Mouse (Mus musculus) kidney, embryonic 15.5 days (tissue): ENCODE measurements around the gene Josd1. TPM values are rescaled to one million over a fixed set of nuclear protein-coding genes. Genes with fewer than 3 reads are reported as not detected.
A peak's percentile ranks its signal among the peaks of the same experiment; 100 is the strongest.

Experiments used
- ATAC-seq: fragments of 200-750 bp; cut with Nextera tagmentation; replicated peaks from 2 replicates; pipeline ENCODE4 v1.8.0; 2017; ENCODE audit warnings: moderate TSS enrichment; ENCODE audit not compliant: low FRiP score
- H3K27ac ChIP-seq: fragments of 300-500 bp; sonication (generic); 2 replicates; pipeline ENCODE4 v1.5.1; 2015; ENCODE audit warnings: mild to moderate bottlenecking, inconsistent platforms
- H3K27me3 ChIP-seq: fragments of 300-500 bp; sonication (generic); 2 replicates; pipeline ENCODE4 v1.6.1; 2015; ENCODE audit warnings: inconsistent platforms
- H3K36me3 ChIP-seq: fragments of 300-500 bp; sonication (generic); 2 replicates; pipeline ENCODE4 v1.6.1; 2015; ENCODE audit warnings: inconsistent platforms
- H3K4me1 ChIP-seq: fragments of 300-500 bp; sonication (generic); 2 replicates; pipeline ENCODE4 v1.6.1; 2015; ENCODE audit warnings: inconsistent platforms
- H3K4me2 ChIP-seq: fragments of 300-500 bp; sonication (generic); 2 replicates; pipeline ENCODE4 v1.6.1; 2015; ENCODE audit warnings: moderate library complexity, mild to moderate bottlenecking, inconsistent platforms
- H3K4me3 ChIP-seq: fragments of 300-500 bp; sonication (generic); replicated peaks from 2 replicates; pipeline ENCODE4 v1.5.1; 2015; ENCODE audit warnings: mild to moderate bottlenecking, inconsistent platforms
- H3K9ac ChIP-seq: fragments of 300-500 bp; sonication (generic); 2 replicates; pipeline ENCODE4 v1.6.1; 2015; ENCODE audit warnings: mild to moderate bottlenecking, inconsistent platforms
- H3K9me3 ChIP-seq: fragments of 300-500 bp; sonication (generic); replicated peaks from 2 replicates; pipeline ENCODE4 v1.6.1; 2016; ENCODE audit warnings: inconsistent platforms
- WGBS: fragments of 180-500 bp; shearing (Covaris S2); methylation state at CpG from one replicate; pipeline ENCODE4 v1.1.7; 2015; ENCODE audit warnings: mixed read lengths; 5-methylcytosine and 5-hydroxymethylcytosine counted together
- polyA plus RNA-seq: library from polyadenylated mRNA; unstranded; fragments of >200 nt; fragmentation: Nextera tagmentation; extraction: Ambion mirVana; gene quantifications from 2 replicates; pipeline ENCODE4 v1.2.1, GENCODE M21; 2015

Josd1 gene
- polyA plus RNA-seq, 1 experiment from 2014 or later, result 19.0 TPM

- no peak overlapping the region for H3K4me3 ChIP-seq
- ATAC-seq, result no peak
- H3K27me3 ChIP-seq, result no peaks in the 10 kb centered on the region
- H3K27ac ChIP-seq, result no peak overlapping the region
- WGBS, result 89% methylated on average over 6 of the region's 6 CpGs
- H3K4me1 ChIP-seq, result no peaks in the 10 kb centered on the region
- H3K9ac ChIP-seq, result no peak overlapping the region
- H3K9me3 ChIP-seq, result no peaks in the 10 kb centered on the region
- H3K36me3 ChIP-seq, result peaks cover 96% of the 10 kb centered on the region
- H3K4me2 ChIP-seq, result no peak overlapping the region
These were observed 29.0 kb upstream of the Josd1 start for GRCm38 (mm10) chr15:79716710-79717109.

DNA sequence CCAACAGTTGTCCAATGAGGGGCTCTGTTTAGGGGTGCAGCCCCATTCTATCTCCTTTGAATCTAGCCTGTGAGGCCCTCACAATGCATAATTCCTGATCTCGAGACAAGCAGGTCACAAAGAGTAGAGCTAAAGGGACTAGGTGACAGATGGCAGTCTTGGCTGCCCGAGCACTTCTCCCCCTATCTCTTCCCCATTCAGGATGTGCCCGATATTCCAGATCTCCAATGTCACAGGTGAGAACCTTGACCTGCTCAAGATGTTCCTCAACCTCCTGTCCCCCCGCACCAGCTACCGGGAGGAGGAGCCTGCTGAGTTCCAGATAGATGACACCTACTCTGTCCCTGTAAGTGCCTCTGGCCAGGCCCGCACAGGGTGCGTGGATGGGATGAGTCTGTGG, 27.9 kb upstream of the Josd1 start:
- no peak overlapping the region for H3K4me3 ChIP-seq
- no peak for ATAC-seq
- 92% methylated on average over 7 of the region's 7 CpGs for WGBS
- H3K9ac ChIP-seq, result no peak overlapping the region
- peaks cover 98% of the 10 kb centered on the region for H3K36me3 ChIP-seq
- no peaks in the 10 kb centered on the region for H3K9me3 ChIP-seq
- H3K27ac ChIP-seq, result no peak overlapping the region
- no peaks in the 10 kb centered on the region for H3K27me3 ChIP-seq
- H3K4me1 ChIP-seq, result no peaks in the 10 kb centered on the region
- H3K4me2 ChIP-seq, result no peak overlapping the region

DNA sequence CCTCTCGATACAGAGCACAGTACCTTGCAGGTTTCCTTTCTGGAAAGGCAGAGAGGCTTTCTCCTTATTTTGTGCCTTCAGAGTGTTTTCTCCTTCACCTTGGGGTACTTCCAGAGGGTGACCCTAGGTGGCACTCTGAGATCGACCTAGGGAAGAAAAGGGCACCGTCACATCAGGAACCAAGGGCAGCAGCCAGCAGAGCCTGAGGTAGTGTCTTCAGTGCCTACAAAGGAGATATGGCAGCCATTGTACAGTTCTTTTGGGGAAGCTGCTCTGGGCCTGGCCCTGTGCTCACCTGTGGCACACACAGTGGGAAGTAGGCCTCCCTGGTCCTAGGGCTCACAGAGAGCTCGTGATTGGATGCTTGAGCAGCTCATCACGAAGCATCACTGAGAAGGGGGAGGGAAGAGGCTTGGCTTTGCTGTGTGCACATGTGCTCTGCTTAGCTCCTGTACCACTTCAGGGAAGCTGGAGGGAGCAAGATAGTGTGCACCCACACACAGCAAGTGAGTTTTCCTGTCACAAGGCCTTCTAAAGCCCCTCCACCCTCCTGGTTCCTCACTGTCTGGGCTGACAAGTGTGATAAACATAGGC, 20.6 kb upstream of the Josd1 start:
- ATAC-seq, result no peak
- WGBS, result 93% methylated on average over 5 of the region's 5 CpGs

DNA sequence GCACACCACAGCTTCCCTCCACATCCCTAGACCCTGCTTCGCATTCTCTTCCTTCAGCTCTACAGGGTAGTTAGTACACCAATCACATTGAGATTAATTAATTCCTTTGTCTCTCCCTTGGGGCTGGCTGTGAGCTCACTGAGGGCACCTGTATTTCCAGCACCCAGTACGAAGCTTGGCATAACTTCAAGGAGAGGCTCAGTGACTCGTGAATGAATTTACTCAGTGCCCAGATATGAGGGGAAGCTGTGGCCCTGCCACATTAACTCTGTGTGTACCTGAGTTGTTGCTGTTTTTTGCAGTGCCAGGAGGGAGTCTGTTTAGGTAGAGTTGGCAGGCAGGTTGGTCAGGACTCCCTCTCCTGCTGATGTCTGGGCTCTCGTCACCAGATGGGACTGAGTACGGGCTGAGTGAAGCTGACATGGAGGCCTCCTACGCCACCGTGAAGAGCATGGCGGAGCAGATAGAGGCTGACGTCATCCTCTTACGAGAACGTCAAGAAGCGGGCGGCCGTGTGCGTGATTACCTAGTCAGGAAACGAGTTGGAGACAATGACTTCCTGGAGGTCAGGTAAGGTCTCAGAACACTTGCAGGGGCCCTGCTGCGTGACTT, 19.0 kb upstream of the Josd1 start:
- H3K9me3 ChIP-seq, result no peaks in the 10 kb centered on the region
- no peak overlapping the region for H3K4me3 ChIP-seq
- peaks cover 49% of the 10 kb centered on the region for H3K36me3 ChIP-seq
- H3K27ac ChIP-seq, result no peak overlapping the region
- WGBS, result 78% methylated on average over 17 of the region's 17 CpGs
- H3K4me1 ChIP-seq, result no peaks in the 10 kb centered on the region
- no peaks in the 10 kb centered on the region for H3K27me3 ChIP-seq
- ATAC-seq, result no peak
- no peak overlapping the region for H3K4me2 ChIP-seq
- H3K9ac ChIP-seq, result no peak overlapping the region

More for the DNA sequence above, 20.6 kb upstream of the Josd1 start:
- Histone ChIP-seq H3K4me1 (no peaks in the 10 kb centered on the region), H3K4me2 (no peak overlapping the region), H3K36me3 (peaks cover 66% of the 10 kb centered on the region), H3K9ac (no peak overlapping the region), H3K4me3 (no peak overlapping the region), H3K27ac (no peak overlapping the region), H3K9me3 (no peaks in the 10 kb centered on the region), H3K27me3 (no peaks in the 10 kb centered on the region)

DNA sequence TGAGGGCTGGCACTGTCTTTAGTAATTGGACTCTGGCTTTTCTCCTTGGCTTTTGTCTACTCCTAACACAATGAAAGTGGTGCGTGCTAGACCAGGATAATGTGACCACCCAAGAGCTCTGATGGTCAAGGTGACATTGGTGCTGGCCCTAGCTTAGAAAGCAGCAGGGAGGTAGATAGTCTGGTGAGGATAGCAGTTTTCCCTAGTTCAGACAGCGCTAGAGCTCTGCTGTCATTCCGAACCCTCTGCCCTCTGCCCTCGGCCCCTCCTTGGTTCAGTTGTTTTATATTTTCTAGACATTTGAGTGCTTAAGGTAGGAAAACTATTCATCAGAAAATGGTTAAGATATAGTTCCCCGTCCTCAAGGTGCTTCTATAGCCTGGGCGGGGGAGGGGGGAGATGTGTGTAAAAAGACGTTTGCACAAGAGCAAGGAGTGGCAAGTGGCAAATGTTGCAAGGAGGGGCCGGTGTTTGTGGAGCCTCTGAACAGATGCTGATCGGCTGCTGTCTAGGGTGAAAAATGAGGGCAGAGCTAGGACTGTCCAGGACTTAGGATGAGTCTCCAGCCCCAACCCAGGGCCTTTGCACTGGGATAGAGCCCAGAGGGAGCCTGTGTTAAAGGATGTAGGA, 10.0 kb upstream of the Josd1 start:
- peaks cover 20% of the 10 kb centered on the region; the same call in 1 of the 2 replicates for H3K36me3 ChIP-seq
- no peak overlapping the region for H3K9ac ChIP-seq
- H3K27ac ChIP-seq, result no peak overlapping the region
- H3K4me2 ChIP-seq, result no peak overlapping the region
- H3K4me3 ChIP-seq, result no peak overlapping the region
- H3K9me3 ChIP-seq, result no peaks in the 10 kb centered on the region
- peaks cover 28% of the 10 kb centered on the region for H3K4me1 ChIP-seq
- ATAC-seq, result 0 out of 2 replicates have a peak, but pooled peaks have one; percentile 18
- H3K27me3 ChIP-seq, result no peaks in the 10 kb centered on the region
- WGBS, result 53% methylated on average over 9 of the region's 9 CpGs

DNA sequence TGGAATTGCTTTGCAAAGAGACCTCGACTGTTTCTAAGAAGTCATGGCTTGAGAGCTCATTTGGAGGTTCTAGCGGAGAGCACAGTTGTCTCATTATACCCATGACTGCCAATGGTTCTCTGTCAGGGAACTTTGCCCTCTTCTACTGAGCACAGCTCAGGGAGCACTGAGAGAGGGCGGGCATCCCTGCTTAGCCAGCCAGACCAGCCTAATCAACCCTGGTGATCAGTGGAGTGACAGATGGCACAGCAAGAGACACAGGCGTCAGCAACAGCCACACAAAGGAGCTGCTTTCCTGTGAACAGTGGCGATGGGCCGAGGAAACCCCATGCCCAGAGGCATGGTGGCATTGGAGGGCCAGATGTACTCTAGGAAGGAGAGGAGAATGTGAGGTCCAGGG, 9.3 kb upstream of the Josd1 start:
- Histone ChIP-seq H3K27me3 (no peaks in the 10 kb centered on the region), H3K9me3 (no peaks in the 10 kb centered on the region), H3K9ac (no peak overlapping the region), H3K36me3 (peaks cover 20% of the 10 kb centered on the region; the same call in 1 of the 2 replicates), H3K4me3 (no peak overlapping the region), H3K27ac (peak overlapping the region; percentile 38; the same call in 1 of the 2 replicates), H3K4me1 (peaks cover 35% of the 10 kb centered on the region), H3K4me2 (no peak overlapping the region)
- ATAC-seq, result peak; percentile 69
- WGBS, result 62% methylated on average over 6 of the region's 6 CpGs

DNA sequence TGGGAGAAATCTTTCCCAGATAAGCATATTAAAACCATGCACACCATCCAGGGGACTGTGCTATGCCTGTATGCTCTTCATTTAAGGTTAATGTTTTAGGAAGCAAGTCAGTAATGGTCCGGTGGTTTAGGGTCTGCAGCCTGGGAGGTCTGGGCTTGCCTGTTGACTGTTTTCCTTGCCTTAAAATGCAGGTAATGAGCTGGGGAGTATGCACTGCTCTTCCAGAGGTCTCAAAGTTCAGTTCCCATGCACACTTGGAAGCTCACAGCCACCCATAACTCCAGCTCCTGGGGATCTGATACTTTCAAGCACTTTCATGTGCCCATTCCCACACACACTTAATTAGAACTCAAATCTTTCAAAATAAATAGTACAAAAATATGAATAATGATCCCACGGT, 8.8 kb upstream of the Josd1 start:
- 75% methylated on average over 2 of the region's 2 CpGs for WGBS
- peak overlapping the region; percentile 38; the same call in 1 of the 2 replicates for H3K27ac ChIP-seq
- H3K9ac ChIP-seq, result no peak overlapping the region
- no peaks in the 10 kb centered on the region for H3K9me3 ChIP-seq
- peaks cover 40% of the 10 kb centered on the region for H3K4me1 ChIP-seq
- H3K4me3 ChIP-seq, result no peak overlapping the region
- H3K36me3 ChIP-seq, result peaks cover 20% of the 10 kb centered on the region; the same call in 1 of the 2 replicates
- no peaks in the 10 kb centered on the region for H3K27me3 ChIP-seq
- ATAC-seq, result peak; percentile 26; the same call in 1 of the 2 replicates
- H3K4me2 ChIP-seq, result no peak overlapping the region

GRCm38 (mm10) chr15:79695516-79695915, 7.8 kb upstream of the Josd1 start:
- Histone ChIP-seq H3K9ac (no peak overlapping the region), H3K27ac (no peak overlapping the region), H3K9me3 (no peaks in the 10 kb centered on the region), H3K36me3 (peaks cover 20% of the 10 kb centered on the region; the same call in 1 of the 2 replicates), H3K4me3 (no peak overlapping the region), H3K27me3 (no peaks in the 10 kb centered on the region), H3K4me1 (peaks cover 43% of the 10 kb centered on the region), H3K4me2 (no peak overlapping the region)
- no peak for ATAC-seq
- WGBS, result 43% methylated on average over 3 of the region's 3 CpGs

- no peak overlapping the region for H3K4me2 ChIP-seq
- H3K36me3 ChIP-seq, result peaks cover 20% of the 10 kb centered on the region; the same call in 1 of the 2 replicates
- 90% methylated on average over 4 of the region's 4 CpGs for WGBS
- no peaks in the 10 kb centered on the region for H3K27me3 ChIP-seq
- no peak overlapping the region for H3K27ac ChIP-seq
- no peak overlapping the region for H3K9ac ChIP-seq
- H3K4me3 ChIP-seq, result no peak overlapping the region
- no peak for ATAC-seq
- H3K9me3 ChIP-seq, result no peaks in the 10 kb centered on the region
- peaks cover 50% of the 10 kb centered on the region for H3K4me1 ChIP-seq
These were observed 6.8 kb upstream of the Josd1 start for GRCm38 (mm10) chr15:79694512-79694911.

DNA sequence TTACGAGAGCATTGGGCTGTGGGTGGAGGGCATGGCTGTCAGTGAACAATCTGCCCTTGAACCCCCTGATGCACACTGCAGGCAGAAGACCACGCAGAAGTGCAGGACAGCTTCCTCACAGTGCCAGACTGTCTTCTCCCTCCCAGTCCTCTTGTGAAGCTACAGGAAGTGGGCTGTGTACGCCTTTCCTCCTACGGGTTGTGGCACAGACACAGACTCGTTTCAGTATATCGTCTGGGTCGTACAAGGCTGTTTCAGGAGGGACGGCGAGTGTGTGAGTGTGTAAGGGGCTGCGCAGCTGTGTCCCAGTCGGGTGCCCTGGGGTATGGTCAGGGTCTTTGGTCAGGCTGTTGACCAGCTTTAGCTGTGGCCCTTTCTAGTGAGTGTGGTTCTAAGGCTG, 6.0 kb upstream of the Josd1 start:
- H3K4me1 ChIP-seq, result peaks cover 54% of the 10 kb centered on the region
- H3K4me2 ChIP-seq, result no peak overlapping the region

GRCm38 (mm10) chr15:79692334-79692733, 4.6 kb upstream of the Josd1 start:
- H3K9ac ChIP-seq, result no peak overlapping the region
- WGBS, result 64% methylated on average over 5 of the region's 5 CpGs
- no peaks in the 10 kb centered on the region for H3K9me3 ChIP-seq
- H3K36me3 ChIP-seq, result peaks cover 14% of the 10 kb centered on the region; the same call in 1 of the 2 replicates
- no peak overlapping the region for H3K27ac ChIP-seq
- peaks cover 53% of the 10 kb centered on the region for H3K4me1 ChIP-seq
- no peaks in the 10 kb centered on the region for H3K27me3 ChIP-seq
- no peak overlapping the region for H3K4me3 ChIP-seq
- ATAC-seq, result no peak
- H3K4me2 ChIP-seq, result peak overlapping the region; percentile 97

More for the DNA sequence above, 6.0 kb upstream of the Josd1 start:
- no peak overlapping the region for H3K27ac ChIP-seq
- 62% methylated on average over 11 of the region's 11 CpGs for WGBS
- H3K9ac ChIP-seq, result no peak overlapping the region
- H3K4me3 ChIP-seq, result no peak overlapping the region
- no peaks in the 10 kb centered on the region for H3K9me3 ChIP-seq
- ATAC-seq, result no peak
- H3K36me3 ChIP-seq, result peaks cover 14% of the 10 kb centered on the region; the same call in 1 of the 2 replicates
- no peaks in the 10 kb centered on the region for H3K27me3 ChIP-seq

DNA sequence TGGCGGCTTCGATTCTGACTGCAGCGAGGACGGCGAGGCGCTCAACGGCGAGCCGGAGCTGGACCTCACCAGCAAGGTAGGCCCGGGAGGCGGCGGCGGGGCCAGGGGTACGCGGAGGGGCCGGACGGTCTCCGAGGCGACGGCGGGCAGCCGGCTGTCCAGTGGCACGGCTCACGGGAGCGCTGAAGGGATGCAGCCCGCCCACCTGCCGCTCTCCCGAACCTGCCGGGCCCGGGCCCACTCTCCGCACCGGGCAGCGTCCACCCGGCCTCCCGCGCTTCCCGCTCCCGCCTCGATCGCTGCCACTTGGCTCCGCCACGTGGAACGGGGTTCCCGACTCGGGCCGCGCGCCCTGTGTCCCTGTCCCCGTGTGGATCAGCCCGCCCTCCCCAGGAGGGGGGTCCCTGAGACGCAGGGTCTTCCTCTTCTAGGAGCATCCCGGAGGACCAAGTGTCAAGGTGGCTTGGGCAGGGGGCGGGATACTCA, 3.3 kb upstream of the Josd1 start:
- WGBS, result under 1% methylated on average over 51 of the region's 53 CpGs
- ATAC-seq, result peak; percentile 10
- peak overlapping the region; percentile 89 for H3K9ac ChIP-seq

More for the DNA sequence above, 3.3 kb upstream of the Josd1 start:
- Histone ChIP-seq H3K27me3 (no peaks in the 10 kb centered on the region), H3K4me2 (peak overlapping the region; percentile 97), H3K4me3 (peak overlapping the region; percentile 92), H3K27ac (peak overlapping the region; percentile 85), H3K36me3 (peaks cover 10% of the 10 kb centered on the region; the same call in 1 of the 2 replicates), H3K9me3 (no peaks in the 10 kb centered on the region), H3K4me1 (peaks cover 46% of the 10 kb centered on the region)
